Mouse (Mus musculus): ENCODE measurements around the gene Bcar1. TPM values are rescaled to one million over a fixed set of nuclear protein-coding genes. Genes with fewer than 3 reads are reported as not detected.

Gene Bcar1
- total RNA-seq, 2 experiments from 2014 or later: 51.1 to 51.3 TPM

DNA sequence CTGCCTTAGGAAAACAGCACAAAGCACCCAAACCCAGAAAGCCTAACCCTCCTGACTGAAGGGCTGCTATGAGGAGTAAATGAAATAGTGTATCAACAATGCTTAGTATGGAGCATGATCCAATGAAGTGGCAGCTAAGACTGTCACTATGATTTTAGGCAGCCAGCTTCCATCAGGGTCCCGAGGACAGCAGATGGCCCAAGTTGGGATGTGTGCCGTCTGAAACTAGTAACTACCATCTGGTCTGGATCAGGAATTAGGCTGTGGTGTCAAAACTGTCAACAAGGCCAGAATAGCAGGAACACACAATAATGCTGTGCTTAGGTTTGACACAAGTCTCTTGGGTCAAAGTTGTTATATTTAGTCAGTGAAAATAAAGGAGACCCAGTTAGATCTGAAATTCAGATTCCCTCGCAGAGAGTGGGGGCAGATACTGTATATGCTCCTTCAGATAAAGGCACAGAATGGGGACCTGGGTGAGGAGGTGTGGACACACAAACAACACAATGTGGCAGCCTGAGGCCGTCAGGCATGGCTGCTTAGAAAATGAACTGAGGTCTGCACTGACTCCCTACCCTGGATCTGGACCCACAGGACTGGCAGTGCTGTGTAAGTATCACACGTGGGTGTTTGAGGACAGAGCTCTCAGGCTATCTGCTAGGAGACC, 27.5 kb upstream of the Bcar1 start:
- no peak for DNase-seq (ENCODE audit: low spot score in 2 of 2)

- DNase-seq (ENCODE audit: low spot score in 2 of 2): peak; percentile 9 to 19
These were observed 26.3 kb upstream of the Bcar1 start for GRCm38 (mm10) chr8:111769764-111770428.

DNA sequence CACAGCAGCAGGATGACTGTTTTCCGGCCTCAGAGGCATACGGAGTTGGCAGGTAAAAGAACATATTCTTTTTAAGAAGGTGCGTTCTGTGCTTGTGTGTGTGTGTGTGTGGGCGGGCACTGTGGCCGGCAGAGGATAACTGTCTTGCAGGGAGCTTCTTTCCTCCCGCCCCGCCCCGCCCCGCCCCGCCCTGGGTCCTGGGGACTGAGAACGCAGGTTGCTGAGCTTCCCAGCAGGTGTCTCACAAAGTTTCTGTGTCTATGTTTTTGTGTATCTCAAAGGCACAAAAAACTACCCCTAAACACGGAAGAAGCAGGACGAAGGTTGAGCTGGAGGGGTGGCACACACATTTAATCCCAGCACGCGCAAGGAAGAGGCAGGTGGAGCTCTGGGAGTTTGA, 25.7 kb upstream of the Bcar1 start:
- no peak for DNase-seq (ENCODE audit: low spot score in 2 of 2)

DNA sequence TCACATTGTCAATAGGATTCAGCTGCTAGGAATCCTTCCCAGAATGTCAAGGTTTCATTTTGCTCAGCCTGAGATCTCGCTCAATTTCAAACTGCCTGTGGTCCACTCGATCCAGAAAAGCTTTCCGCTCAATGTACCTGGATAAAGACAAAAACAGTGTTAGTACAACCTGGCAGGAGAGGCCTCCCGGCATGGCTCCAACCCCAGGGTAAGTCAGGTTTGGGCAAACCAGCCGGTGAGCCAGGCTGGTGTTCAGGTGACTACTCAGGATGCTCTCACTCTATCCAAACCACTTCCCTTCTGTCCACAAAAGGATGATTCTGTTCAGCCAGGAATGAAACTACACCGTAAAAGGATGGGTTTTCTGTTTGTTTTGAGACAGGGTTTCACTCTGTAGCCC, 25.0 kb upstream of the Bcar1 start:
- DNase-seq (ENCODE audit: low spot score in 2 of 2): no peak

DNA sequence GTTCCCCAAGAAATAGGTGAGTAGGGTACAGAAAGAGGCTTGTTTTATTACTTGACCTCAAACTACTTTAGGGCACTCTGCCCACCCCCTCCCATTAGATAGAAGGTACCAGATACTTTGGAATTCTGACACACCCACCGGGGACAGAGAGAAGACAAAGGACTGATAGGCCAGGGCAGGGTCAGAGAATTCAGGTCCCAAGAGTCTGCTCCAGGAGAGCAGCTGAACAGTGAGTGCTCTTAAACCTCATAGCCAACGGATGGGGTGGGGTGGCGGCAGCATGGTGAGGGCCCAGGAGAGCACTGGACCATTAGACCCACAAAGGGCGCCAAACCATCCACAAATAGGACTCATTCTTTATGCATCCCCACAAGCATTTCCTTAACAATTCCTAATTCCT, 22.0 kb upstream of the Bcar1 start:
- DNase-seq (ENCODE audit: low spot score in 2 of 2): no peak

DNA sequence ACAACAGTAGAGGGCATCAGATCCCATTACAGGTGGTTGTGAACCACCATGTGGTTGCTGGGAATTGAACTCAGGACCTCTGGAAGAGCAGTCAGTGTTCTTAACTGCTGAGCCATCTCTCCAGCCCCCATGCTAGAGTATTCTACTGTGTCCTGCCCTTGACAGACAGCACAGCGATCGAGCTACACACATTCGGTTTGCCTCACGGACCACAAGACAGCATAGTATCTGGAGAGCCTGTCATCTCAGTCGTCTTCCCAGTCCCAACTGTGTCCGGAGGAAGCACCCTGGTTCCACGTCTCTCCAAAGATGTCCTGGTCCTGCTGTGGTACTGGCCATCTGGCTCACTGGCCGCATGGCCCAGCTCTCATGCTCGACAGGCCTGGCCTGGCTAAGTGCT, 21.5 kb upstream of the Bcar1 start:
- DNase-seq (ENCODE audit: low spot score in 2 of 2): no peak

DNA sequence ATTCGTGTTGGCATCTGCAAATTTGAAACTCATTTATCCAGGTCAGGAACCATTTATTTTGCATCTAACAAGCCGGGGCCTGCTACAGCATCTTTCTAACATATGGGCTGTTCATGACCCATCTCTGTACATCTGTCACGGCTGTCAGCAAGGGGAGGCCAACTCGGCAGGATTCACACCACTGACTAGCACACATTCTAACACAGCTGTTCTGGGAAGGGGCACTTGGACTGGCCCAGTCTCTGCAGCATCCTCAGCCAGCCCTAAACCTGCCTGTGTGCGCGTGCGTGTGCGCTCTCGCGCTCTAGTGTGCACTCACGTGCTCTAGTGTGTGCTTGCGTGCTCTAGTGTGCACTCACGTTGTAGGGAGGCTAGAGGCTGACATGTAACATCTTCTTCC, 17.1 kb upstream of the Bcar1 start:
- DNase-seq (ENCODE audit: low spot score in 2 of 2): no peak

DNA sequence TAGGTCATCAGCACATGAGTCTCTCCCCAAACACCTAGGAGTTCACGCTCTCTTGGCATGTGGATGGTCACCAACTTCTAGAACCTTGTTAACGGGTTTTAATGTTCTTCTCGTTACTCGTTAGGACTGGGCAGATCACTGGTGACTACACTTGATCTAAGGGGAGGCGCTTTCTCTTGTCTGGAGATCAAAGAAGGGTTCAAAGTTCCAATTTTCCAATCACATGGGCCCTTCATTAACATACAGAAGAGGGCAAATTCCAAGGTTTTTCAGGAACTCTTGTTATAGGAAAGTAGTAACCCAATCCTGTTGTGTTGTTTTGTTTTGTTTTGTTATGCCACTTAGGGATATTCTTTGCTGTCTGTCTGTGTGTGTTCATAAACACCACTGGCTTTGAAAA, 15.2 kb upstream of the Bcar1 start:
- DNase-seq (ENCODE audit: low spot score in 2 of 2): no peak

DNA sequence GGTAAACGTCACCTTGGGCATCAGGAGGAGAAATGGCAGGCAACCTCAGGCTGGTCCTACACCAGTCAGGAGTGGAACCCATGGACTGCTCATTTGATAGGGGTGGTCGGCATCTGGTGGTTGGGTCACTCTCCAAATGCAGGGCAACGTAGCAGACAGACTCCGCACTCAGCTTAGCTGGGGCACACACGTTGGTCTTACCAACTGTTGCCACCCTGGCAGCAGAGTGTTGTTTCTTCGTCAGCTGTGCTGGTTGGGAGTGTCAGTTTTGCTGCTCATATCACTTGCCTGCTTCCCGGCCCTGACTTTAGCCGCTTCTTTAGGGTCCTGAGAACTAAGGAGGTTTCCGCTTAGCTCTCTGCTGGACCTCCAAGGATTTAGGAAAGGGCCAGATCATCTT, 14.0 kb upstream of the Bcar1 start:
- DNase-seq (ENCODE audit: low spot score in 2 of 2): no peak

GRCm38 (mm10) chr8:111754736-111755135, 11.1 kb upstream of the Bcar1 start:
- DNase-seq (ENCODE audit: low spot score in 2 of 2): no peak

DNA sequence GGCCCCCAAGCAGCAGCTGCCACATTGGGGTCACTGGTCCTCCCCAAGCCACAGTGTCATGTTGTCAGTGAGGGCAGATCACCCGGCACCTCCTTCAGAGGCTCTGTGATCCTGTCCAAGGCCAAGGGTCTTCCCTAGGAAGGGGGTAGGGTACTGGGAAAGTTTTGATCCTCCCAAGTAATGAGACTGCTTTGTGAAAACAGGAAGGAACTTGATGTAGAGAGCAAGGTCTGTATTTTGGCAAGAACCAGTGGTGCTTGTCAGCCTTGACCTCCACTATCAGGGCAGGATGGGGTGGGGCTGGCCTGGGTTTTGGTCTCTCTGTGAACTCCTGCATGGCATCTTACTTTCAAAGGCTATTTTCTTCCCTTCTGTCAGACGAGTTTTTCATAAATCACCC, 10.5 kb upstream of the Bcar1 start:
- DNase-seq (ENCODE audit: low spot score in 2 of 2): no peak

DNA sequence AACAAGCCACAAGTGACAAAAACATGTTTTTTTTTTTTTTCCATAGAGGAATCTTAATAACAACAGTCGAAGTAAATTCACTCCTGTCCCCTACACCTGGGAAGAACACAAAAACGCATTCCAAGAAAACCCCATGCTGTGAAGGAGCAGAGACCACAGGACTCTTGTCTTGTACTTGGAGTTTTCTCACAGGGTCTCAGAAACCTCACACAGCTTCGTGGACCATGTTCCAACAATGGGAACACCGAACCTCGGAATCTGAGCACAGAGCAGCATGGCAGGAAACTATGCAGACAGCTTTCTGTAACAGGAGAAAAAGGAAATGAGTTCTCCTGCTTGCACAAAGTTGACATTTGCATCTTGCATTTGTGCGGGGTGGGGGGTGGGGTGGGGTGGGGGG, 5.2 kb upstream of the Bcar1 start:
- no peak for DNase-seq (ENCODE audit: low spot score in 2 of 2)

DNA sequence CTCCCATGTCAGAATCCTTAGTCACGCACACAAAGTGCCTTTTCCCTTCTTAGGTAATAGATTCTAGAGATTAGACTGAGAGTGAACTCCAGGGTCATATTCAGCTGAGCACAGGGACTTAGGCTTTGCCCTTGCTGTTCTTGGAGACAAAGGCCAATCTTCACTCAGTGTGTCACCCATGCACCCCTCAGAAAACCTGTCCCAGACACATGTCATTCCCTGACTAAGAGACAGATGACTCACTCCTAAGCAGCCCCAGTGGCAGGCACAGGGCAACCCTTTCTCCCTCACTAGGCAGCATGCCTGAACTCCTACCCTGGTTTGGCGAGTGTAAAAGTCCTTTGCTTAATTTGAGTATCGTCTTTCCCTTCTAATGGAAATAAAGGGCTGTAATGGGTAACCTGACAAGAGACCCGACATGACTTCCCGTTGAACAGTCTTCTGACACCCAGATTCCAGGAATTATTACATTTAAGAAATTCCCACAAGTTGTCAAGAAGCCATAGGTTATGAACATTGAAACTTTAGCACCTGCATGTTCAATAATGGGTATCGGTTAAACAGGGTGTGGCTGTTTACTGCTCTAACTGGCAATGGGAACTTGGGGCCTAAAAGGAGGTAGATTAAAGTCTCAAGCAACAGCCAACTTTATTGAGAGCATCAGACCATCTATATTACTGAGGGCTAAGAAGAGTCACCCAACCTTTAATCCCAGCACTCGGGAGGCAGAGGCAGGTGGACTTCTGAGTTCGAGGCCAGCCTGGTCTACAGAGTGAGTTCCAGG, 4.4 kb upstream of the Bcar1 start:
- DNase-seq (ENCODE audit: low spot score in 2 of 2): no peak

GRCm38 (mm10) chr8:111746582-111747465, 3.2 kb upstream of the Bcar1 start:
- no peak for DNase-seq (ENCODE audit: low spot score in 2 of 2)

- DNase-seq (ENCODE audit: low spot score in 2 of 2): peak; percentile 56 to 62
These were observed 2.2 kb upstream of the Bcar1 start for GRCm38 (mm10) chr8:111745591-111746418.

GRCm38 (mm10) chr8:111745086-111745485, 1.5 kb upstream of the Bcar1 start:
- no peak for DNase-seq (ENCODE audit: low spot score in 2 of 2)

GRCm38 (mm10) chr8:111743101-111743791, 363 bp downstream of the Bcar1 start:
- no peak for DNase-seq (ENCODE audit: low spot score in 2 of 2)

- DNase-seq (ENCODE audit: low spot score in 2 of 2): no peak
These were observed 1.2 kb downstream of the Bcar1 start for GRCm38 (mm10) chr8:111742261-111743037.

GRCm38 (mm10) chr8:111741556-111741955, 2.1 kb downstream of the Bcar1 start:
- DNase-seq (ENCODE audit: low spot score in 2 of 2): peak; percentile 51 to 61
